Mouse (Mus musculus): ENCODE measurements around the gene Mpv17l. TPM values are rescaled to one million over a fixed set of nuclear protein-coding genes. Genes with fewer than 3 reads are reported as not detected.
"Not testable (repeated sequence)": the region's sequence is repeated elsewhere in the genome, so short reads cannot be mapped to it uniquely, and the experiment has no call there.

The Mpv17l gene
- polyA plus RNA-seq, 2 experiments = 3.4 to 4.3 TPM

DNA sequence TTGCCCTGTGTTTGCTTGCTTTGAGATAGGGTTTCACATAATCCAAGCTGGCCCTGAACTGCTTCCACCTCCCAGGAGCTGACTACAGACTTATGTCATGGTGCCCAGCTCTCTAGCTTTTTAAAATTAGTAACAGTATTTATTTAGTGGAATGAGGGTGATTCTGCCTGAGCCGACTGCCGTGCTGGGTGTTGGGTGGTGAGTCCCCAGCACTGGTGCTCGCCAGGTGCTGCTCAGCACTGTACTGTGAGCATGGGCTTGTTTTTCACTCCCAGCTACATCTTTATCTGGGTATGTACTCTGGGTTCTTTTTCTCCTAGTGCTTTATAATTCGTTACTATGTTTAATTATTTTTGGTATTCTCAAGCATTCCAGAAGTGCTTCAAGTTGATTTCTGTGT lies 42.2 kb downstream of the Mpv17l start:
- H3K4me3 ChIP-seq (replicated peaks; ENCODE audit: low read length) = no peak overlapping the region
- 70% methylated on average over 4 of the region's 4 CpGs for WGBS
- no peak for ATAC-seq (ENCODE audit: low FRiP score, low read depth)
- TF ChIP-seq POLR2A (IDR thresholded peaks at IDR 0.05; ENCODE audit: borderline replicate concordance, extremely low read depth, insufficient read depth, insufficient read length) = no peak
- H3K9ac ChIP-seq (ENCODE audit: low read depth, low read length, severe bottlenecking) = no peak overlapping the region
- no peaks in the 10 kb centered on the region for H3K9me3 ChIP-seq (ENCODE audit: control insufficient read depth, low read length)
- no peak overlapping the region for H3K27ac ChIP-seq (replicated peaks; ENCODE audit: low read depth, low read length)
- 0 out of 2 replicates have a peak, but pooled peaks cover 2% of the 10 kb centered on the region for H3K27me3 ChIP-seq (ENCODE audit: control insufficient read depth, insufficient read depth, low read length)
- H3K4me2 ChIP-seq (replicated peaks; ENCODE audit: low read depth, low read length, severe bottlenecking) = no peak overlapping the region
- no peak for DNase-seq (ENCODE audit: low spot score)
- H3K36me3 ChIP-seq (ENCODE audit: control insufficient read depth, insufficient read depth, low read length) = no peaks in the 10 kb centered on the region
- no peaks in the 10 kb centered on the region for H3K4me1 ChIP-seq (ENCODE audit: control insufficient read depth, insufficient read depth, low read length)

DNA sequence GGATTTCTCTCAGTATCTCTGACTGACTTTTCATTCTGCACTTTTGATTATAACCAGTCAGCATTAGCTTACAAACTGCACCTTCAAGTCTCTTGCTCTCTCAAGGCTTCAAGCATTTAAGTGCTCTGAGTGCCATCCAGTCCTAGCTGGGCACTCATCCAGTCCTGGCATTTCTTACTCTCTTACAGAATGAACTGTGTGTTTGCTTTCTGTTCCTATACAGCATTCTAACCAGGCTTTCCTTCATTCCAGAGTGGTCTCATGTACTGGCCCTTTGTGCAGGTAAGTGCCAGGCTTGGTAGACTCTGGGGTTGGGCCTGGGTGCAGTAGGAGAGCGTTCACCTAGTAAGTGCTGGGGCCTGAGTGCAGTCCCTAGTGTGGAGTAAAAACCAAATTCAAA lies 43.3 kb downstream of the Mpv17l start:
- DNase-seq (ENCODE audit: low spot score) = no peak
- Histone ChIP-seq H3K4me1 (ENCODE audit: control insufficient read depth, insufficient read depth, low read length) (no peaks in the 10 kb centered on the region), H3K4me3 (replicated peaks; ENCODE audit: low read length) (no peak overlapping the region), H3K27ac (replicated peaks; ENCODE audit: low read depth, low read length) (no peak overlapping the region), H3K4me2 (replicated peaks; ENCODE audit: low read depth, low read length, severe bottlenecking) (no peak overlapping the region), H3K27me3 (ENCODE audit: control insufficient read depth, insufficient read depth, low read length) (no peaks in the 10 kb centered on the region), H3K36me3 (ENCODE audit: control insufficient read depth, insufficient read depth, low read length) (no peaks in the 10 kb centered on the region), H3K9me3 (ENCODE audit: control insufficient read depth, low read length) (no peaks in the 10 kb centered on the region), H3K9ac (ENCODE audit: low read depth, low read length, severe bottlenecking) (no peak overlapping the region)
- no peak for ATAC-seq (ENCODE audit: low FRiP score, low read depth)
- WGBS = 82% methylated on average over 1 of the region's 1 CpGs
- TF ChIP-seq POLR2A (IDR thresholded peaks at IDR 0.05; ENCODE audit: borderline replicate concordance, extremely low read depth, insufficient read depth, insufficient read length) = no peak

GRCm38 (mm10) chr16:13951245-13951644 lies 48.3 kb downstream of the Mpv17l start:
- Histone ChIP-seq H3K4me1 (ENCODE audit: control insufficient read depth, insufficient read depth, low read length) (no peaks in the 10 kb centered on the region), H3K36me3 (ENCODE audit: control insufficient read depth, insufficient read depth, low read length) (no peaks in the 10 kb centered on the region), H3K27ac (replicated peaks; ENCODE audit: low read depth, low read length) (no peak overlapping the region), H3K4me3 (replicated peaks; ENCODE audit: low read length) (no peak overlapping the region), H3K4me2 (replicated peaks; ENCODE audit: low read depth, low read length, severe bottlenecking) (no peak overlapping the region), H3K9me3 (ENCODE audit: control insufficient read depth, low read length) (no peaks in the 10 kb centered on the region), H3K27me3 (ENCODE audit: control insufficient read depth, insufficient read depth, low read length) (no peaks in the 10 kb centered on the region), H3K9ac (ENCODE audit: low read depth, low read length, severe bottlenecking) (no peak overlapping the region)
- WGBS = 77% methylated on average over 3 of the region's 3 CpGs
- DNase-seq (ENCODE audit: low spot score) (no peak), ATAC-seq (ENCODE audit: low FRiP score, low read depth) (no peak)
- TF ChIP-seq POLR2A (IDR thresholded peaks at IDR 0.05; ENCODE audit: borderline replicate concordance, extremely low read depth, insufficient read depth, insufficient read length) = no peak

DNA sequence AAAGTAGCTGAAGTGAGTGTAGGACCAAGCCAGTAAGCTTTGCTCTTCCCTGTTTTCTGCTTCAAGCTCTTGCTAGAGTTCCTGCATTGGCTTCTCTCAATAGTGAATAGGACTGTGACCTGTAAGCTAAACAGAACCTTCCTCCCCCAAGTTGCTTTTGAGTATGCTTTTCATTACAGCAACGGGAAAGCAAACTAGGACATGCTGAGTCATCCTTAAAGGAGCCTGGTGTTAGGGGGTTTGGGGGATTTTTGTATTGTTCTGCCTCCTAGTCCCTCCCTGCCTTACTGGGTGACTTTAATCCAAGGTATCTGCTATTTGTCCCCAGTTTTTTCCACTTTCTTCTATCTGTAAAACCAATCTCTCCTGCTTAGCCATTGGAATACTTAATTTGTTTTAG lies 59.1 kb downstream of the Mpv17l start:
- WGBS = 29% methylated on average over 1 of the region's 1 CpGs
- Histone ChIP-seq H3K4me2 (replicated peaks; ENCODE audit: low read depth, low read length, severe bottlenecking) (no peak overlapping the region), H3K27ac (replicated peaks; ENCODE audit: low read depth, low read length) (no peak overlapping the region), H3K36me3 (ENCODE audit: control insufficient read depth, insufficient read depth, low read length) (no peaks in the 10 kb centered on the region), H3K9me3 (ENCODE audit: control insufficient read depth, low read length) (no peaks in the 10 kb centered on the region), H3K27me3 (ENCODE audit: control insufficient read depth, insufficient read depth, low read length) (no peaks in the 10 kb centered on the region), H3K9ac (ENCODE audit: low read depth, low read length, severe bottlenecking) (no peak overlapping the region), H3K4me1 (ENCODE audit: control insufficient read depth, insufficient read depth, low read length) (no peaks in the 10 kb centered on the region), H3K4me3 (replicated peaks; ENCODE audit: low read length) (no peak overlapping the region)
- ATAC-seq (ENCODE audit: low FRiP score, low read depth) (no peak), DNase-seq (ENCODE audit: low spot score) (no peak)
- no peak for TF ChIP-seq POLR2A (IDR thresholded peaks at IDR 0.05; ENCODE audit: borderline replicate concordance, extremely low read depth, insufficient read depth, insufficient read length)

DNA sequence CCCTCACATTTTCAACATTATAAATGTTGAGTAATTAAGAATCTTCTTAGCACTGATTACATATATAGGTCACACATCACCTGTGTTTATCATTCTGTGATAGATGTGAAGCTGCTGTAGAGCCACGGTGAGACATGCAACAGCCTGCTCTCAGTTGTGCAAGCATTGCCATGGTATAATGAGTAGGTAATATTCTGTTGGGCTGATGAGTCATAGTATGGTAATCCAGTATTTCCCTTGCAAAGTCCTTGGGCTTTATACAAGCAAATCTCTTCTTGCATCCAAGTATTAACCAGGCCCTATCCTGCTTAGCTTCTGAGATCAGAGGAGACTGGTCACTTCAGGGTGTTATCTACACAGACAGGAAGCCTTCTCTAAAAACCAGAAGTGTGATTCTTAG lies 66.1 kb downstream of the Mpv17l start:
- DNase-seq (ENCODE audit: low spot score) (no peak), ATAC-seq (ENCODE audit: low FRiP score, low read depth) (no peak)
- H3K27ac ChIP-seq (replicated peaks; ENCODE audit: low read depth, low read length) = no peak overlapping the region
- H3K4me1 ChIP-seq (ENCODE audit: control insufficient read depth, insufficient read depth, low read length) = no peaks in the 10 kb centered on the region
- no peaks in the 10 kb centered on the region for H3K27me3 ChIP-seq (ENCODE audit: control insufficient read depth, insufficient read depth, low read length)
- no peaks in the 10 kb centered on the region for H3K9me3 ChIP-seq (ENCODE audit: control insufficient read depth, low read length)
- 82% methylated on average over 1 of the region's 1 CpGs for WGBS
- no peak overlapping the region for H3K9ac ChIP-seq (ENCODE audit: low read depth, low read length, severe bottlenecking)
- H3K4me3 ChIP-seq (replicated peaks; ENCODE audit: low read length) = no peak overlapping the region
- no peak overlapping the region for H3K4me2 ChIP-seq (replicated peaks; ENCODE audit: low read depth, low read length, severe bottlenecking)
- no peak for TF ChIP-seq POLR2A (IDR thresholded peaks at IDR 0.05; ENCODE audit: borderline replicate concordance, extremely low read depth, insufficient read depth, insufficient read length)
- no peaks in the 10 kb centered on the region for H3K36me3 ChIP-seq (ENCODE audit: control insufficient read depth, insufficient read depth, low read length)

DNA sequence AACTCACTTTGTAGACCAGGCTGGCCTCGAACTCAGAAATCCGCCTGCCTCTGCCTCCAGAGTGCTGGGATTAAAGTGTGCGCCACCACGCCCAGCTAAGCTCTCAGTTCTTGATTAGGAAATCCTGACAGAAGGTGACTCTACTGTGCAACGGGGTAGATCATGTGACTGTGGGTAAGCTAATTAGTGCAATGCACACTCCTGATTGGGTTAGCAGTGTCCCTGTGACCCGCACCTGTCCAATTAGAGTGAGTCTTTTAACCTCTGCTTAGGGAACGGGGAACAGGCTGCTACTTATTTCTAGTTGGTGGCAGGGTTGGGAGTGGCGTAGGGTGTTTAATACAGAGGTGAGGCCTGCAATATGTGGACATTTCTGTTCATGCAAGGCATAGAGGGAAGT lies 69.1 kb downstream of the Mpv17l start:
- no peak for TF ChIP-seq POLR2A (IDR thresholded peaks at IDR 0.05; ENCODE audit: borderline replicate concordance, extremely low read depth, insufficient read depth, insufficient read length)
- 95% methylated on average over 8 of the region's 8 CpGs for WGBS
- ATAC-seq (ENCODE audit: low FRiP score, low read depth) = no peak
- H3K36me3 ChIP-seq (ENCODE audit: control insufficient read depth, insufficient read depth, low read length) = no peaks in the 10 kb centered on the region
- no peaks in the 10 kb centered on the region for H3K9me3 ChIP-seq (ENCODE audit: control insufficient read depth, low read length)
- no peak overlapping the region for H3K4me2 ChIP-seq (replicated peaks; ENCODE audit: low read depth, low read length, severe bottlenecking)
- no peak overlapping the region for H3K4me3 ChIP-seq (replicated peaks; ENCODE audit: low read length)
- no peaks in the 10 kb centered on the region for H3K27me3 ChIP-seq (ENCODE audit: control insufficient read depth, insufficient read depth, low read length)
- no peaks in the 10 kb centered on the region for H3K4me1 ChIP-seq (ENCODE audit: control insufficient read depth, insufficient read depth, low read length)
- no peak for DNase-seq (ENCODE audit: low spot score)
- H3K27ac ChIP-seq (replicated peaks; ENCODE audit: low read depth, low read length) = no peak overlapping the region
- H3K9ac ChIP-seq (ENCODE audit: low read depth, low read length, severe bottlenecking) = no peak overlapping the region

GRCm38 (mm10) chr16:13976358-13976896 lies 73.5 kb downstream of the Mpv17l start:
- H3K9ac ChIP-seq (ENCODE audit: low read depth, low read length, severe bottlenecking); H3K4me2 ChIP-seq (replicated peaks; ENCODE audit: low read depth, low read length, severe bottlenecking); H3K27ac ChIP-seq (replicated peaks; ENCODE audit: low read depth, low read length); H3K4me3 ChIP-seq (replicated peaks; ENCODE audit: low read length); H3K4me1 ChIP-seq (ENCODE audit: control insufficient read depth, insufficient read depth, low read length); H3K27me3 ChIP-seq (ENCODE audit: control insufficient read depth, insufficient read depth, low read length); H3K36me3 ChIP-seq (ENCODE audit: control insufficient read depth, insufficient read depth, low read length); ATAC-seq (ENCODE audit: low FRiP score, low read depth); H3K9me3 ChIP-seq (ENCODE audit: control insufficient read depth, low read length); DNase-seq (ENCODE audit: low spot score): not testable (repeated sequence)
- 77% methylated on average over 4 of the region's 4 CpGs for WGBS

DNA sequence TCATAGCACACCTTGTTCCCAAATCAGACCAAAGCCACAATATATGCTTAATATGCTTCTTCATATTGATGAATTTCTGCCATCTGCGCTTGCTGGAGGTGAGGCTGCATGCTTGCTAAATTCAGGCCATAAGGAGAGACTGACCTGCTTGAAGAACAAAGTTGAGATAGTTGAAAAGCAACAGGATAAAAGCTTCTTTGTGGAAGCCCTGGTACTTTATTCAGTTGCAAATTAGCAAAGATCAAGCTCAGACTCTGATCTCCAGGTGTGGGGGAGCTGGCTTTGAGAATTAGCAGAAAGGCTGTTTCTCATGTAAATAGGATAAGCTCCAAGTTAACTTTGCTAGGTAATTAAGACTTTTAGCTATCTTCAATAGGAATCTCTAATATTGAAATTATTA lies 74.1 kb downstream of the Mpv17l start:
- H3K4me1 ChIP-seq (ENCODE audit: control insufficient read depth, insufficient read depth, low read length); H3K4me2 ChIP-seq (replicated peaks; ENCODE audit: low read depth, low read length, severe bottlenecking); H3K27me3 ChIP-seq (ENCODE audit: control insufficient read depth, insufficient read depth, low read length); H3K36me3 ChIP-seq (ENCODE audit: control insufficient read depth, insufficient read depth, low read length); H3K9ac ChIP-seq (ENCODE audit: low read depth, low read length, severe bottlenecking); ATAC-seq (ENCODE audit: low FRiP score, low read depth); H3K4me3 ChIP-seq (replicated peaks; ENCODE audit: low read length); H3K27ac ChIP-seq (replicated peaks; ENCODE audit: low read depth, low read length); DNase-seq (ENCODE audit: low spot score); H3K9me3 ChIP-seq (ENCODE audit: control insufficient read depth, low read length): not testable (repeated sequence)
- WGBS = 52% methylated on average over 1 of the region's 1 CpGs

Measured in limb, embryonic 14.5 days (tissue).